Mouse (Mus musculus) heart, adult 2 months (tissue): ENCODE measurements around the gene Flad1.

Experiments
- CTCF ChIP-seq: fragments of 200-600 bp; IDR thresholded peaks from 2 replicates; pipeline ENCODE4 v1.8.1; 2022; ENCODE audit warnings: antibody characterized with exemption, mild to moderate bottlenecking, moderate library complexity
- POLR2A ChIP-seq: fragments of 200-500 bp; IDR thresholded peaks from 2 replicates; pipeline ENCODE4 v1.6.1; 2011; ENCODE audit warnings: mild to moderate bottlenecking, low read depth, low read length, control low read depth; ENCODE audit not compliant: insufficient read depth

DNA sequence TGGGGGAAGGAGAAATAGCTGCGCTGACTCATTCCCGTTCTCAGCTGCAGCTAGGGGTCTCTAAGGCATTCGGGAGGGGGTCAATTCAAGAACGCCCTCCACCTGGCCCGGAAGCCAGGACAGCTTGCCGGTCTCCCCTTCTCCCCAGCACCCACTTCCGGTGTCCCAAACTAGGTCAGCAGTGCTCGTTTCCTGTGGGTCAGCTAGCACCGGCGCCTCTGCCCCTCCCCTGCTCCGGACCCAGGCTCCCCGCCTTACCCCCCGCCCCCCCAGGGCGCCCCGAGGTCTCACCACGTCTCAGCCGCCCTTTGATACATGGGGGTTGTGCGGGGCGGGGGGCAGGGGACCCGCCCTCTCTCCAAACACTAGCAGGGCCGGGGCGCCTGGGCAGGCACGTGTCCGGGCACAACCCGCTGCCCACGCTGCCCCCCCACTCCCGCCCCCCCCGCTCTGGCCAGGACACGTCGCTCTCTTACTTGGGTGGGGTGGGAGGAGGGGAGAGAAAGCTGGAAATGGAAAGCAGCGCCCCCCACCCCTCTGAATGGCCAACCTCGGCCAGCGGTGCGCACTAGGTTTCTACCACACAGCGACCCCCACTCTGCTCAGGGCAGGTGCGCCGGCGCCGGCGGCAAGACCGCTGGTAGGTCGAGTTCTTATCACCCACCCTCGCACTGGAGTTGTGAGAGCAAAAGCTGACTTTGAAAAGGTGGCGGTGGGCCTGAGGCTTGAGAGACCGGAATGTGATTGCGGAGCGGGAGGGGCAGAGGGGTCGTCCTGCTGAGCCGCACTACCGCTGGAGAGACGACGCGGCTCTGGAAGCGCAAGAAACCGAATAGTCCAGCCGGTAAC, 19.8 kb downstream of the Flad1 start:
- TF ChIP-seq CTCF (no peak), POLR2A (peak; percentile 53)
